Mouse (Mus musculus) spleen, adult 18-20 months (tissue): ENCODE measurements around the gene Cxcr3.

Experiments used
- DNase-seq, 2 experiments: peaks; one replicate each; pipeline ENCODE4 v3.0.0; 2022; ENCODE audit warnings: mixed read lengths in 2 of 2

Gene Cxcr3

GRCm38 (mm10) chrX:101733828-101734319 is at the start of gene Cxcr3:
Cxcr3 (minus strand) TSS chrX:101734269.
- DNase-seq = peak; percentile 26 to 37

- peak; percentile 27 to 56 for DNase-seq
Measured at GRCm38 (mm10) chrX:101772035-101772434, 38.0 kb upstream of the Cxcr3 start.

GRCm38 (mm10) chrX:101770307-101770706 is 36.2 kb upstream of the Cxcr3 start:
- peak in 1 of 2 experiments; percentile 21 for DNase-seq

- no peak for DNase-seq
Measured at GRCm38 (mm10) chrX:101769478-101769877, 35.4 kb upstream of the Cxcr3 start.

GRCm38 (mm10) chrX:101767280-101767679 is 33.2 kb upstream of the Cxcr3 start:
- no peak for DNase-seq

- DNase-seq = no peak
Measured at GRCm38 (mm10) chrX:101765111-101765510, 31.0 kb upstream of the Cxcr3 start.

- no peak for DNase-seq
Measured at GRCm38 (mm10) chrX:101764621-101765020, 30.6 kb upstream of the Cxcr3 start.

- no peak for DNase-seq
Measured at GRCm38 (mm10) chrX:101754478-101754877, 20.4 kb upstream of the Cxcr3 start.

- no peak for DNase-seq
Measured at GRCm38 (mm10) chrX:101750144-101750543, 16.1 kb upstream of the Cxcr3 start.

- DNase-seq = no peak
Measured at GRCm38 (mm10) chrX:101741064-101741433, 7.0 kb upstream of the Cxcr3 start.

GRCm38 (mm10) chrX:101740335-101741063 is 6.4 kb upstream of the Cxcr3 start:
- DNase-seq = no peak

- no peak for DNase-seq
Measured at GRCm38 (mm10) chrX:101737201-101737600, 3.1 kb upstream of the Cxcr3 start.

- no peak for DNase-seq
Measured at GRCm38 (mm10) chrX:101734981-101735380, 912 bp upstream of the Cxcr3 start.

- no peak for DNase-seq
Measured at GRCm38 (mm10) chrX:101733288-101733687, 781 bp downstream of the Cxcr3 start.

- DNase-seq = no peak
Measured at GRCm38 (mm10) chrX:101732644-101733043, 1.4 kb downstream of the Cxcr3 start.

GRCm38 (mm10) chrX:101730010-101730409 is 4.1 kb downstream of the Cxcr3 start:
- no peak for DNase-seq

- DNase-seq = no peak
Measured at GRCm38 (mm10) chrX:101720401-101720800, 13.7 kb downstream of the Cxcr3 start.

- no peak for DNase-seq
Measured at GRCm38 (mm10) chrX:101705111-101705510, 29.0 kb downstream of the Cxcr3 start.

GRCm38 (mm10) chrX:101698232-101698631 is 35.8 kb downstream of the Cxcr3 start:
- no peak for DNase-seq

- DNase-seq = no peak
Measured at GRCm38 (mm10) chrX:101697537-101697936, 36.5 kb downstream of the Cxcr3 start.

GRCm38 (mm10) chrX:101695686-101696085 is 38.4 kb downstream of the Cxcr3 start:
- no peak for DNase-seq
